27 mouse cellular contexts compared by ENCODE assay signal in genomic region chr13:23510127-23510526, GRCm38 (mm10). TPM values are rescaled to one million over a fixed set of nuclear protein-coding genes. Genes with fewer than 3 reads are reported as not detected.
DNase-seq lines count a peak whose midpoint lies in the region; ATAC-seq lines count a peak whose summit lies in the region.
"Had no signal": no experiment of that assay in that cellular context is flagged by ENCODE, and none has a peak within 500 bp of the region (broad histone marks: within the 10 kb centered on the region; RNA-seq: fewer than 3 reads in every experiment).

No protein-coding gene starts in this region.

- intact Hi-C loops in heart, postnatal 10 days (cut with DNase I), result loop anchor here (10.0 kb wide), 1 partner anchor 1565 kb away; the partner anchor contains the start of gene Zfp184

- no peak overlapping the region for H3K4me2 ChIP-seq in neural tube, embryonic 11.5 days (ENCODE audit: low read depth)
- no peak overlapping the region for H3K4me2 ChIP-seq in intestine, embryonic 15.5 days (replicated peaks)
- H3K4me2 ChIP-seq: heart, embryonic 15.5 days; hindbrain, embryonic 13.5 days; limb, embryonic 13.5 days; liver, embryonic 13.5 days; neural tube, embryonic 13.5 days had no signal

- no peaks in the 10 kb centered on the region for H3K36me3 ChIP-seq in neural tube, embryonic 11.5 days (ENCODE audit: control insufficient read depth, insufficient read depth, low read length)
- no peaks in the 10 kb centered on the region for H3K36me3 ChIP-seq in intestine, embryonic 15.5 days
- H3K36me3 ChIP-seq: heart, embryonic 15.5 days; hindbrain, embryonic 13.5 days; limb, embryonic 13.5 days; liver, embryonic 13.5 days; neural tube, embryonic 13.5 days had no signal

- no peaks in the 10 kb centered on the region for H3K9me3 ChIP-seq in neural tube, embryonic 11.5 days (ENCODE audit: control insufficient read depth, low read length)
- no peaks in the 10 kb centered on the region for H3K9me3 ChIP-seq in intestine, embryonic 15.5 days
- H3K9me3 ChIP-seq: heart, embryonic 15.5 days; hindbrain, embryonic 13.5 days; limb, embryonic 13.5 days; liver, embryonic 13.5 days; neural tube, embryonic 13.5 days had no signal

- ATAC-seq in neural tube, embryonic 11.5 days (ENCODE audit: insufficient read depth, low FRiP score, low TSS enrichment), result no peak
- peak; percentile 77 for ATAC-seq in intestine, embryonic 15.5 days
- ATAC-seq: CD4-positive, CD25-positive, alpha-beta regulatory T cell, adult 4 months; forebrain, embryonic 16.5 days had no signal

- WGBS in neural tube, embryonic 11.5 days, result 52% methylated on average over 1 of the region's 1 CpGs
- WGBS in intestine, embryonic 15.5 days, result 23% methylated on average over 1 of the region's 1 CpGs

- 0 out of 2 replicates have a peak, but pooled peaks cover 2% of the 10 kb centered on the region for H3K4me1 ChIP-seq in neural tube, embryonic 11.5 days (ENCODE audit: control insufficient read depth, insufficient read depth, low read length)
- peaks cover 10% of the 10 kb centered on the region for H3K4me1 ChIP-seq in intestine, embryonic 15.5 days (replicated peaks)

- H3K27me3 ChIP-seq in neural tube, embryonic 11.5 days (ENCODE audit: control insufficient read depth, insufficient read depth, low read length), result no peaks in the 10 kb centered on the region
- no peaks in the 10 kb centered on the region for H3K27me3 ChIP-seq in intestine, embryonic 15.5 days (replicated peaks)
- H3K27me3 ChIP-seq: heart, embryonic 15.5 days; limb, embryonic 13.5 days; liver, embryonic 13.5 days; neural tube, embryonic 13.5 days had no signal

- no peak overlapping the region for H3K9ac ChIP-seq in neural tube, embryonic 11.5 days (ENCODE audit: low read length)
- no peak overlapping the region for H3K9ac ChIP-seq in intestine, embryonic 15.5 days
- H3K9ac ChIP-seq: heart, embryonic 15.5 days; hindbrain, embryonic 13.5 days; limb, embryonic 13.5 days; liver, embryonic 13.5 days; neural tube, embryonic 13.5 days had no signal

- peak; percentile 36 for DNase-seq in heart, adult 11 months
- no peak for DNase-seq in heart, postnatal 10 days
- DNase-seq in neural tube, embryonic 11.5 days (ENCODE audit: low spot score), result peak; percentile 11
- no peak for DNase-seq in neural tube, embryonic 10.5 days (ENCODE audit: extremely low spot score, low spot score)
- no peak for DNase-seq in natural killer cell, adult 2 months (ENCODE audit: low spot score in 2 of 2)
- no peak for DNase-seq in spleen, adult 18-20 months
- DNase-seq: adrenal gland, adult 8-10 months; cerebellum, adult 2 months; cerebellum, postnatal 14 days; heart, postnatal 4 days; kidney, adult 2 months; kidney, postnatal 10 days; liver, embryonic 13.5 days; lung, adult 18-20 months; lung, postnatal 10 days; midbrain, embryonic 14.5 days had no signal

- no peak overlapping the region for H3K27ac ChIP-seq in neural tube, embryonic 11.5 days (ENCODE audit: low read depth, low read length)
- H3K27ac ChIP-seq in intestine, embryonic 15.5 days, result no peak overlapping the region
- H3K27ac ChIP-seq: heart, embryonic 15.5 days; hindbrain, embryonic 13.5 days; limb, embryonic 13.5 days; liver, embryonic 13.5 days; neural tube, embryonic 13.5 days had no signal

- H3K4me3 ChIP-seq in neural tube, embryonic 11.5 days (ENCODE audit: low read depth, low read length), result no peak overlapping the region
- H3K4me3 ChIP-seq in intestine, embryonic 15.5 days (replicated peaks), result no peak overlapping the region
- H3K4me3 ChIP-seq: erythroblast, embryonic 14.5 days; heart, embryonic 15.5 days; hindbrain, embryonic 13.5 days; limb, embryonic 13.5 days; liver, embryonic 13.5 days; neural tube, embryonic 13.5 days had no signal

RNA-seq across cellular contexts. Expression of gene Hist1h4h, which starts 20.7 kb away (rescaled TPM):
- 100 to 1,000 TPM; 743 to 812 TPM for total RNA-seq in heart, postnatal 10 days (2021)
- polyA plus RNA-seq in neural tube, embryonic 11.5 days (2014; fragmentation: Nextera tagmentation; extraction: Ambion mirVana), result 3.4 and 6.8 TPM in 2 replicates
- 4.6 and 4.8 TPM in 2 replicates for polyA plus RNA-seq in intestine, embryonic 15.5 days (2015; fragmentation: Nextera tagmentation; extraction: Ambion mirVana)

RNA-seq across cellular contexts. Expression of gene Btn2a2, which starts 21.5 kb away (rescaled TPM):
- total RNA-seq in heart, postnatal 10 days (2021), result not detected
- 0.65 and 0.81 TPM in 2 replicates for polyA plus RNA-seq in neural tube, embryonic 11.5 days (2014; fragmentation: Nextera tagmentation; extraction: Ambion mirVana)
- 0.16 and 0.23 TPM in 2 replicates for polyA plus RNA-seq in intestine, embryonic 15.5 days (2015; fragmentation: Nextera tagmentation; extraction: Ambion mirVana)
- total RNA-seq: adrenal gland, adult 8-10 months; gastrocnemius, adult 8-10 months; heart, postnatal 4 days; monocyte, adult 5-6 weeks had no signal
- polyA plus RNA-seq: CD4-positive, CD25-positive, alpha-beta regulatory T cell, adult 4 months; erythroblast, embryonic 14.5 days; gonadal fat pad, adult 2 months; kidney, adult 2 months; liver, embryonic 13.5 days; midbrain, embryonic 14.5 days had no signal

RNA-seq across cellular contexts. Expression of gene Hist1h2af, which starts 23.6 kb away (rescaled TPM):
- total RNA-seq in heart, postnatal 10 days (2021), result 100 to 1,000 TPM; 171 to 245 TPM
- 1.6 and 2.1 TPM in 2 replicates for polyA plus RNA-seq in neural tube, embryonic 11.5 days (2014; fragmentation: Nextera tagmentation; extraction: Ambion mirVana)
- 6.7 TPM in 1 of 2 replicates, not detected in the other for polyA plus RNA-seq in intestine, embryonic 15.5 days (2015; fragmentation: Nextera tagmentation; extraction: Ambion mirVana)
- total RNA-seq: monocyte, adult 5-6 weeks had no signal
- polyA plus RNA-seq: forebrain, embryonic 16.5 days; neural tube, embryonic 13.5 days had no signal

RNA-seq across cellular contexts. Expression of gene Hist1h3g, which starts 25.1 kb away (rescaled TPM):
- 10 to 100 TPM; 45.9 to 66.2 TPM for total RNA-seq in heart, postnatal 10 days (2021)
- 3.3 and 4.3 TPM in 2 replicates for polyA plus RNA-seq in neural tube, embryonic 11.5 days (2014; fragmentation: Nextera tagmentation; extraction: Ambion mirVana)
- polyA plus RNA-seq in intestine, embryonic 15.5 days (2015; fragmentation: Nextera tagmentation; extraction: Ambion mirVana), result 6.1 and 6.2 TPM in 2 replicates
- total RNA-seq: monocyte, adult 5-6 weeks had no signal
- polyA plus RNA-seq: CD4-positive, CD25-positive, alpha-beta regulatory T cell, adult 4 months; cerebellum, adult 2 months had no signal

RNA-seq across cellular contexts. Expression of gene Hist1h2bh, which starts 33.1 kb away (rescaled TPM):
- total RNA-seq in heart, postnatal 10 days (2021), result 10 to 100 TPM in 1 of 2 experiments, 1 to 10 TPM in 1; 9.2 to 11.2 TPM
- polyA plus RNA-seq in neural tube, embryonic 11.5 days (2014; fragmentation: Nextera tagmentation; extraction: Ambion mirVana), result 0.82 and 1.3 TPM in 2 replicates
- polyA plus RNA-seq in intestine, embryonic 15.5 days (2015; fragmentation: Nextera tagmentation; extraction: Ambion mirVana), result 1.1 and 1.3 TPM in 2 replicates

Comparison
In these comparisons a context has a peak if more than half of its experiments do, and no peak if none do; other contexts are left out.
1. DNase-seq: peak in heart, adult 11 months (single experiment) and neural tube, embryonic 11.5 days (single experiment); none in heart, postnatal 10 days (0 of 2), neural tube, embryonic 10.5 days (single experiment), natural killer cell, adult 2 months (0 of 2) and spleen, adult 18-20 months (0 of 2).